Mouse (Mus musculus): Measurements from ENCODE around the gene Dll4.

The Dll4 gene

DNA sequence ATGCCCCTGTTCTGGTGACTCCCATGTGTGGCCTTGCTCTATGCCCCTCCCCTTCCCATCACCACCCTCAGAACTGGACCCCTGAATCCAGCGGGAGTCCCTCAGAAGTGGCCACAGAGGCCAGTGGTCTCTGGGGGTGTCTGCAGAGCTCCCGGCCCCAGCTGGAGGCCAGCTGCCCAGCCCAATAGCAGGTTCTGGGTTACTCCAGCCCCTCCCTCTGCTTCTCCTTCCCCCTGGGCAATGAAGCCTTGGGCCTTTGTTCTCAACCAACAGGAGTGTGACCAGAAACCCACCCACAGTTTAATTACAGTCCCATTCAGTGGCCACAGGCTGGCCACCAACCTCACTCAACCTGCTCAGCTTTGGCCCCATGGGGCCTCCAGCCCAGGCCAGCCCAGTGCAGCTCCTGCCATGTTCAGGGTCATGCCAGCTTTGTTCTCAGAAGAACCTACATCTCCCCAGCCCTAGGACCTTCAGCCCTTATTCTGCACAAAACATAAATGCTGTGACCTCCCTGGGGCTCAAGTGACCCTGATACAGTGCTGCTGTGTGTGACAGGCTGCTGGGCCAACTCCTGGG is 13.1 kb upstream of the Dll4 start:
- DNase-seq (ENCODE audit: low spot score), result no peak

DNA sequence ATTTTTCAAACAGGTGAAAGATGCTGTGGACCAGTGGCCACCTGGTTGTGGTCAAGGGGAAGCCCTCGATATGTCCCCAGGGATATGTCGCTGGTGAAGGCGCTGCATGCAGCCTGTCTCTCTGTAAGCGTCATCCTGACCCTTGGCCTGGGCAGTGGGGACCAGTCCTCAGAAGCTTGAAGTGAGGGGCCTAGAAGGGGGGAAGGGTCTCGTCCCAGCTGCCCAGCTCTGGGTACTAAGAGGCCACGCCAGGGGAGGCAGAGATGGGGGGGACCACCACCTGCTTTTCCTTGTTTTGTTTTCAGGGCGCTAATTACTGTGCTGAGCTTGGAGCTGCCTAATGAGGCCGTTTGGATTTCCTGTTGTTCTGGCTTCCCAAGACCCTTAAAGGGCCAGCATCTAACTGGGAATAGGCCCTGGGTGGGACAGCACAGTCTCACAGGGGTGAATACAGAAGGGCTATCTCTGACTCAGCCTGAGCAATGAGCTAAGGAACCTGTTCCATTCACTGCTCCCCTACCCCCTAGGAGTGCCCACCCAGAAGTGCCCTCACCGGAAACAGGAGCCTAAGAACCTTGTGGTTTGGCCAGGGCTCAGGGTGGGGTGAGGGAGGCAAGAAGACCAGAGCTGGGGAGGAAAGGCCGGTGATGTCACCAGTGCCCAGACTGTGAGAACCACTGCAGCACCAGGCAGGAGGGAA is 11.7 kb upstream of the Dll4 start:
- no peak for DNase-seq (ENCODE audit: low spot score)

DNA sequence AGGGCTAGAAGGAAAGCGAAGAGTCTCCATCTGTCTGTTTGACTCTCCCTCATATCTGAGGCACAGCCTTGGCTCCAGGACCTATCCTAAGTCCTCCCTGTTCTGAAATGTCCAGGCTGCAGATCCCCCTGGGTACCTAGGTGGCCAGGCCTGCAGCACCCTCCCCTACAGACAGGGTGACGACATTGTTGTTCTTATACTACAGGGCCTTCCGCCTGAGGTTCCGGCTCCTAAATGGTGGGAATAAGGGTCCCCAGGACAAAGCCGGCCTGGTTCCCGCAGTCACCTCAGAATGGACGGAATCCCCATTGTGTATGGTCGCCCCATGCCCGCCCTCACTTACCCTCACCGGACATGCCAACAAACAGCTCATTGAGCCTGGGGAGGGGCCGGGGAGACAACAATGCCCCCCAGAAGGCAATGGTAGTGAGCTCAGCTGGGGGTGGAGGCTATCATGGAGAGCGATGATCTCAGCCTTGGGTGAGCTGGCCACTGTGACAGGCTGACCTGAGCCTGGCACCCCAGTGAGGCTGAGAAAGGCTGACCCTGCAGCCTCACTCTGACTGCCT is 10.8 kb upstream of the Dll4 start:
- no peak for DNase-seq (ENCODE audit: low spot score)

DNA sequence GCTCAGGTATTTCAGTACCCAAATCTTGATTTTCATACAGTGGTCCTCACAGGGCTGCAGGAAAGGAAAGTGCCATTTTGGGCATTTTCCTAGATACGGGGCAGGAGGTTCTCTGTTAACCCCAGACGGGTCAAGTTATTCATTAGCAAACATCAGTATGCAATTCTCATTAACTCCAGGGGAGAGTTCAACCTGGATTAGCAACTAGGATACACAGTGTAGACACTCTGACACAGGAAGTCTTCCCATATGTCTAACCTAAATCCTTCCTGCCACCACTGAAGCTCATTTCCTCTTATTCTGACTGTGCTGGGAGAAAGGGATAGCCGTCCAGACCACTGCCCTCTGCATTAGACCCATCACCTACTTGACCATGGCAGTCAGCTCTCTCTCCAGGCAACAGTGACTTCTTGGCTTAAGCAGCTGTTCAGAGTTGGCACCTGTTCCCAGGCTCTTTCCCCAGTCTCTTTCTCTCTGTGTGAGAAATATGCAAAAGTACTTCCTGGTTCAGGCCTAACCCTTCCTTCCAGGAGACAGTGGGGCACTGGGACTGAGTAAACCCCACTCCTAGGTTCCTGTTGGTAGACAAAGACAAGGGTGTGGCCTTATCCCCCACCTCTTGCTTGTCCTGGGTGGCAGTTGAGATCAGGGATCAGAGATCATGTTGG is 7.4 kb upstream of the Dll4 start:
- DNase-seq (ENCODE audit: low spot score), result no peak

DNA sequence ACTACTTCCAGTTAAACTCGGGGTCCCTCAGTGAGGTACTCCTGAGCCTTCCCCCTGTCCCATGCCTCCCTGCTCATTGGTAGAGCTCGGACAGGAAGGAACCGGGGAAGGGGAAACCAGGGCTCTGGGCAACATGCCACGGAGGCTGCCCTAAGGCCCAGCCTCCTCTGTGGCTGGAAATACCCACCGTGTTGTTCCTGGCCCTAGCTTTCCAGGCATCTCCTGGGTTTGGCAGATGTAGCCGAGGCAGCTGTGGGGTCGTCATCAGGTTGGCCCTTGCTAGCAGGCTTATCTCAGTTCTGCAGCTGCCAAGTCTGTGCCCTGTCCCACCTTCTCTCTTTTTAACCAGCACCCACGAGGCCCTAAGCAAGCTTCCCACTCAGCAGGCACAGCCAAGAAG is 5.0 kb upstream of the Dll4 start:
- DNase-seq (ENCODE audit: low spot score), result no peak

DNA sequence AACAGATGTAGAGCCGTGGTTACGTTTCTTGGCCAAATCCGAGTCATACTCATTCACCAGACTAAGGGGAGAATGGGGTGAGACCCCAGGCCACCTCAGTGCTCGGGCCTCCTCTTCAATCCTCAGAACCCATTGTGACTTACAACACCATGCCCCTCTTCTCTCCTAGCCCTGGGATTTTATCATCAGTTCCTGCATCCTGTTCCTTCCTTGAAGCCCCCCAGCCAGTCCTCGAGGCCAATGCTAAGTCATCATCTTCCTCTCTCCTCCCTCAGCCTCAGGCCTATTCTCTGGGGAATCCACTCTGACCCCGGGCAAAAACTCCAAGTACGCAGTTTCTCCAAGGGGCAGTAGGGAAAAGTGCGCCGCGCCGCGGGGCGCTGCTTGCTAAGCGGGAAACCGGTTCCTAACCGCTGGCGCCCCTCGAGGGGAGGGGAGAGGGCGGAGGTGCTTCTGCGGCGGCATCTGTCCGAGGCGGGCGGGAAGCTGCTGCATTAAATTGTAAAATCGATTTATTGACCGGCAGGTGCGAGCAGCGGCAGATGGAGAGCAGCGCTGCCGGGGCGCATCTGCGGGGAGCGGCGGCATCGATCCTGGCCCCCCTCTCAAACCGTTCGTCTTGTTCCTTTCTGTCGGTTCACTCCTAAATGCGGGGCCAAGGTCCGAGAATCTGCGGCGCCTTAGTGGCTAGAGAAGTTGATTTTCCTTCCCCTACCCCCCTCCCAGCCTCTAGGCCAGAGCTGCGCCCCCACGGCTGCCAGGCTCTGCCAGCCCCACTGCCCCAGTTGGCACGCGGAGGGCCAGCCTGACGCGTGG is 3.6 kb upstream of the Dll4 start:
- no peak for DNase-seq (ENCODE audit: low spot score)

DNA sequence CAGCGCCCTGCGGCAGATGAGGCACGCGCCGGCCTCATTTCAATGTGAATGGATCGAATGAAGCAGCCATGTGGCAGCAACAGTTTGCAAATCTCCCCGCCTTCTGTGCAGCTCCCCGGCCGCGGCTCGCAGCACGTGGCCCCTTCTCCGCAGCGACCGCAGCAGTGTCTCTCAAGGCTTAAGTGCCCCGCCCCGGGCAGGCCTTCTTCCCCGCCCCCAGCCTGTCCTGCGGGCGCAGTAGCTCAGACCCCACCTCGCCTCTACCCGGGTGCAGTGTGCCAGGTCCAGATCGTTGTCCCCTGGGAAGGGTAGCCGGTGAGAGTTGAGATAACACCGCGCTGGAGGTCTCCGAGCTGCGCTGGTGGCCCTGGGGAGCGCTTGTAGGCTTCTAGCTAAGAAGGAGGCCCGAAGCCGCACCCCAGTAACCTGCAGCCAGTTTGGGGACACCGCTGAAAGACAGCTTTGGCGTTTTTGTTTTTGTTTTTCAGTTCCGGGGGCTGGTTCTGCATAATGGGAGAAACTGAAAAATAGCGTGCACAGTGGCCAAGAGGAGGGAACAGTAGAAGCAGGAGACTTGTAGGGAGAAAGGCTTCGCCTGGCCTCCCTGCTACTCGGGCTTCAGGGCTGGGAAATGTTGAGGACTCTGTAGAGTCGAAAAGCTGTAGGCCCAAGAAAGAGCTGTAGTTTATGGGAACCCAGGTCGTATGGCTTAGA is 2.8 kb upstream of the Dll4 start:
- DNase-seq (ENCODE audit: low spot score), result no peak

DNA sequence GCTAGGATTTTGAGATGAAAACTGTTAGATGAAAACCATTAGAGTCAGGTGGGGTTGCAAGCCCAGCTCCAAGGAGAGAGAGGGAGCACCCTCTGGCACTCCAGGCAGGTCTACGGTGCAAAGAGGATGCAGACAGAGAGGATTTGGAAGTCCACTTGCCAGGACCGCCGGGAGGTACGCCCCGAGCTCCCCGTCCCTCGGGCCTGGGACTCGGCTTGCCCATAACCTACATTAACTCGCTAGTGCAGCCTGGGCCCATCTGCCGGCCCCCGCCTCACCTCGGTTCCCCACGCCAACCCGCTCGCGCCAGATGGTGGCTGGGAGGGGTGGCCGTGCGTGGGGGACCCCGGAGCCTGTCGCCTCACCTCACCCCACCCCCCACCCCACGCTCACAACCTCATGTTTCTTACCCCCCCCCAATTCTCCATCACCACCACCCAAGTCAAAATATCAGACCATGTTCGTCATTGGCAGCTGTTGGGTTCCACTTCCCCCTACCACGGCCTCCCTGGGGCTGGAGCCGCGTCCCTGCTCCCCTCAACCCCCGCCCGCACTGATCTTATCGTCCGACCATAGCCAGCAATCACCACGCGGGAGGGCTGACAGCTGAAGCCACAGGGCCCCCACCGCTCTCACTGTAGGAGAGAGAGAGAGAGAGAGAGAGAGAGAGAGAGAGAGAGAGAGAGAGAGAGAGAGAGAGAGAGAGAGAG is 1.6 kb upstream of the Dll4 start:
- DNase-seq (ENCODE audit: low spot score), result no peak

DNA sequence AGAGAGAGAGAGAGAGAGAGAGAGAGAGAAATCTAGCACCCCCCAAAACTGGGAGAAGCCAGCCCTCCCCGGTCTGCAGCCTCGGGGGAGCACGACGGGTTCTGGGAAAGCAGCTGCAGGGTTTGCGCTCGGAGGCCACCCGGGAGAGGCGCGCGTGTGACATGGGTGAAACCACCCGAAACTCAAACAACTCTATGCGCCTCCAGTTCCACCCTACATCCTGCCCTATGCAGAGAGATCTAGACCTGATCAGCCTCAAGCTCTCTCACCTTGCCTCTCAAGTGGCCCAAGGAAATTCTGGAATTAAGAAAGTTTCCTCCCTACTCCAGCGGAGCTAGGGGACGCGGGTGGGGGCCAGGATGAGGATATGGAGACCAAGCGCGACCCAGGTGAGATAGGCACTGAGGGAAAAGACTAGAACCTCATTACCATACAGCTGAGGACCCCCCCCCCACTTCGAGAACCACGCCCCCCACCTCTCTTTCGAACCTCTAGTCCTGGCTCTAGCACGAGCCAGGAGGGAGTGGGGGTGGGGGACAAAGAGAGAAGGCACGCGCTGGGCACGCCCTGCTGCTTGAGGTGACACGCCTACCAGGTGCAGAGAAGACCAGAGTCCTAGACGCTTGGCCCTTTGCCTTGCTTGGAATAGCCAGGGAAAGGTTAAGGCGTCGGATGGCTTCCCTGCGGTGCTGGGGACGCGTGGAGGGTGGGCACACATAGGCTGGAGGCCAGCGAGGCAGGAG is 837 bp upstream of the Dll4 start:
- DNase-seq (ENCODE audit: low spot score), result no peak

DNA sequence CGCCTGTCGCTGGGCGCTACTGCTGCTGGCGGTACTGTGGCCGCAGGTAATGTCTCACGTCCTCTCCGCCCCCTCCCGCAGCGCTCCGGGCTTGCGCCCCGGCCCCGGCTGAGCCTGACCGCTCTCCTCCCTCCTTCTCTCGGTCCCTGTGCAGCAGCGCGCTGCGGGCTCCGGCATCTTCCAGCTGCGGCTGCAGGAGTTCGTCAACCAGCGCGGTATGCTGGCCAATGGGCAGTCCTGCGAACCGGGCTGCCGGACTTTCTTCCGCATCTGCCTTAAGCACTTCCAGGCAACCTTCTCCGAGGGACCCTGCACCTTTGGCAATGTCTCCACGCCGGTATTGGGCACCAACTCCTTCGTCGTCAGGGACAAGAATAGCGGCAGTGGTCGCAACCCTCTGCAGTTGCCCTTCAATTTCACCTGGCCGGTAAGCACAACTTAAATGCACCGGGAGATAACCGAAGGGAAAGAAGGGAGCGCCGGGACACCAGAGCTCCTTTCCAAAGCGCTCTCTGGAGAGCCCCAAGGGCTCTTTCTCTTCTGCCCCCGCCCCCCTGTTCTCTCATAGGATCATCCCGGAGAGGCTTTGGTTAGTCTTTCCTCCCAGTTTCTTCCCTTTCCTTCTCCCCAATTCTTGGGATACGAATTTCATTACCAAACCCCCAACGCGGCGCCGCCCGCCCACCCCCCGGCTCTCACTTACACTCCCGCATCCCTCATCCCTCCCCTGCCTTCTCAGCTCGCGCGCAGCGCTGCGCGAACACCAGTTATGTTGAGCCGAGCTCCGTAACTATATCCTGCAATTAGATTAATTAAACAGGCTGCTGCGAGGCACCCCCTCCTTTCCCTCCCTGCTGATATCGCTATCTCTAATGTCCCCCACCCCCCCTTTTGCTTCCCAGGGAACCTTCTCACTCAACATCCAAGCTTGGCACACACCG is 847 bp downstream of the Dll4 start:
- no peak for DNase-seq (ENCODE audit: low spot score)

DNA sequence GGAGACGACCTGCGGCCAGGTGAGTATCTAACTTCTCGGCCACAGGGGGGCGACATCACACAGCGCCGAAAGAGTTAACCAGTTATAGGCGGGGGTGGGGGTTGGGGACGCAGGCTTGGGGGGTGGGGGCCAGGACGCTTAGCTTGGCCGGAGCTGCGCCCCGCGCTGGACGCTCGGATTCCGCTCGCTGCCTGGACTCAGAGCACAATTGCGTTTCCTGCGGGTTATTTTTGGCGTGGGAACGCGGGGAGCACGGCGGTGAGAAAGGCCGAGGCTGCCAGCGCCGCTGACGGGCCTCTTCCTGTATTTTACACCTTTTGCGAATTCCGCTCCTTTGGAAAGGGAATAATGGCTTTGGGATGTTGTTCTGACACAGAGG is 1.5 kb downstream of the Dll4 start:
- DNase-seq (ENCODE audit: low spot score), result no peak

DNA sequence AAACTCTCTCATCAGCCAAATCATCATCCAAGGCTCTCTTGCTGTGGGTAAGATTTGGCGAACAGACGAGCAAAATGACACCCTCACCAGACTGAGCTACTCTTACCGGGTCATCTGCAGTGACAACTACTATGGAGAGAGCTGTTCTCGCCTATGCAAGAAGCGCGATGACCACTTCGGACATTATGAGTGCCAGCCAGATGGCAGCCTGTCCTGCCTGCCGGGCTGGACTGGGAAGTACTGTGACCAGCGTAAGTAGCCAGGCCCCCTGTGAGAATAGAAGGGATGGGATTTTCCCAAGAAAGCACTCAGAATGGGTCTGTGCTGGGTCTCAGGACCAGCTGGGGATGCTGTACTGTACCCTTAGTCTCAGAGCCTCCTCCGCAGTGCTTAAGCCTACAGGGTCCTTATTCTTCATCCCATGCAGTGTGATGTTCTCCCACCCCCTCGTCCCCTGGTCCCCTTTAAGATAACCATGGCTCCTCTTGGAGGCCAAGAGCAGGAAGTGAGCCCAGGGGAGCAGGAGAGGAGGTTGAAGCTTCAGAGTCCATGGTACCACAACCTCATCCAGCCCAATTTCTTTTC is 2.5 kb downstream of the Dll4 start:
- no peak for DNase-seq (ENCODE audit: low spot score)

DNA sequence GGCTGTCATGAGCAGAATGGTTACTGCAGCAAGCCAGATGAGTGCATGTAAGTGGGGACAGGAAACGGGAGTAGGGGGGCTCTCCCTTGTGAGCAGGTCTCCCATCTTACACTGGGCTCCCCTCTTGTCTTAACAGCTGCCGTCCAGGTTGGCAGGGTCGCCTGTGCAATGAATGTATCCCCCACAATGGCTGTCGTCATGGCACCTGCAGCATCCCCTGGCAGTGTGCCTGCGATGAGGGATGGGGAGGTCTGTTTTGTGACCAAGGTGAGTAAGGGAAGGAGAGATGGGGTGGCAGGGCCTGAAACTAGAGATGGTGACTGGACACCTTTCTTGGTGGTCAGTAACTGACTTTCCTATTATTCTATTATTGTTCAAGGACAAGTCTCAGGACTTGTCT is 3.0 kb downstream of the Dll4 start:
- no peak for DNase-seq (ENCODE audit: low spot score)

DNA sequence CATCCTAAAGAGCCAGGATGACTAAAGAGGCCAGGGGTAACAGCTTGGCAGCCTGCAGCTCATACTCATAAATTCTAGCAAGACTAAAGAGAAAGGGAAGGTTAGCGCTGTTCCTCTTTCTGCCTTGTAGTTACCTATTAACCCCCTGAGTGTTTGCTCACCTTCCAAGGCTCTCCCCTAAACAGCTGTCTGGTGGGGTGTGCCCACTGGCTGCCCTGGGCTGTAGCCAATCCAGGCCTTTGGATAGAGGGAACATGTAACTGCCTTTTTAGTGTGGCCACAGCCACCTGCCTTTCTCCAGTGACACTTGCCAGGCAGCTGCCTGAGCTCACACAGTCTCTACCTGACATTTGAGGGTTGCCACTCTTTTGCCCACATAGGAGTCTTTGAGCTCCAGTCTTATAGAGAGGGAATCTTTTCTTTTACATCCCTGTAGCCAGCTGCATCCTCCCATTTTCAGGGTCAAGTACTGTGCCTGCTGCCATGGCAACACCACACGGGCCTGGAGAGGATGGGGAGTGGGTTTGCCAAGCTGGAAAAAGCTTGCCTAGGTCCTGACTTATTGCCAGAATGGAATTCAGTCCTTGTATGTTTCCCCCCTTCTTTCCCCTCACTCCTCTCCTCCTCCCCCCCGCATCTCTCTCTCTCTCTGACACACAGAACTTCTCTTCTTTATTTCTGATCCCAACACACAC is 3.7 kb downstream of the Dll4 start:
- DNase-seq (ENCODE audit: low spot score), result no peak

DNA sequence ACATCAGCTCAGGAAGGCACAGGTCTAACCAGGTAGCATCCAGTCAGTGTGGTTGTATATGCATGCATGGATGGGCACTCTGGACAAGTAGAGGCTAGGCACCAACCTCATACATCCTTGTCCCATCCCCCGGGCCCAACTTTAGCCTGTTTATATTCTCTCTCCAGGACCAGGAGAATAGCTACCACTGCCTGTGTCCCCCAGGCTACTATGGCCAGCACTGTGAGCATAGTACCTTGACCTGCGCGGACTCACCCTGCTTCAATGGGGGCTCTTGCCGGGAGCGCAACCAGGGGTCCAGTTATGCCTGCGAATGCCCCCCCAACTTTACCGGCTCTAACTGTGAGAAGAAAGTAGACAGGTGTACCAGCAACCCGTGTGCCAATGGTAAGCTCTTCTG is 5.2 kb downstream of the Dll4 start:
- no peak for DNase-seq (ENCODE audit: low spot score)

DNA sequence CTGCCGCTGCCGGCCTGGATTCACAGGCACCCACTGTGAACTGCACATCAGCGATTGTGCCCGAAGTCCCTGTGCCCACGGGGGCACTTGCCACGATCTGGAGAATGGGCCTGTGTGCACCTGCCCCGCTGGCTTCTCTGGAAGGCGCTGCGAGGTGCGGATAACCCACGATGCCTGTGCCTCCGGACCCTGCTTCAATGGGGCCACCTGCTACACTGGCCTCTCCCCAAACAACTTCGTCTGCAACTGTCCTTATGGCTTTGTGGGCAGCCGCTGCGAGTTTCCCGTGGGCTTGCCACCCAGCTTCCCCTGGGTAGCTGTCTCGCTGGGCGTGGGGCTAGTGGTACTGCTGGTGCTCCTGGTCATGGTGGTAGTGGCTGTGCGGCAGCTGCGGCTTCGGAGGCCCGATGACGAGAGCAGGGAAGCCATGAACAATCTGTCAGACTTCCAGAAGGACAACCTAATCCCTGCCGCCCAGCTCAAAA is 6.6 kb downstream of the Dll4 start:
- DNase-seq (ENCODE audit: low spot score), result no peak

DNA sequence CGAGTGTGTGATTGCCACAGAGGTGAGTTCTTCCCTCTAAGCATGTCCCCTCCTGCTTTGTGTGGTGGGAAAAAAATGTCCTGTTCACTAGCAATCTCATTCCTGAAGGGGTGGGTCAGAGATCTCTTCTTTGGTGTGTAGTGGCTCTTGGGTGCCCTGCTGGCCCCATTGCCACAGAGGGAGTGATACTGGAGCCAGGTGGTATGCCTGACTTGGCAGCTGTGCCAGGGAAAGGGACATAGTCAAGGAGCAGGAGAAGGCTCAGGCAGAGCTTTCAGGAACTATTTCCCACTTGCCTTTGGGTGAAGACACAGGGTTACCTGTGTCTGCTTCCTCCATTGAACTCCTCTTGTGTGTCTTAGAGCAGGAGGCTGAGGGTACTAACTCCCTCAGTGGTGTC is 8.6 kb downstream of the Dll4 start:
- DNase-seq (ENCODE audit: low spot score), result no peak

DNA sequence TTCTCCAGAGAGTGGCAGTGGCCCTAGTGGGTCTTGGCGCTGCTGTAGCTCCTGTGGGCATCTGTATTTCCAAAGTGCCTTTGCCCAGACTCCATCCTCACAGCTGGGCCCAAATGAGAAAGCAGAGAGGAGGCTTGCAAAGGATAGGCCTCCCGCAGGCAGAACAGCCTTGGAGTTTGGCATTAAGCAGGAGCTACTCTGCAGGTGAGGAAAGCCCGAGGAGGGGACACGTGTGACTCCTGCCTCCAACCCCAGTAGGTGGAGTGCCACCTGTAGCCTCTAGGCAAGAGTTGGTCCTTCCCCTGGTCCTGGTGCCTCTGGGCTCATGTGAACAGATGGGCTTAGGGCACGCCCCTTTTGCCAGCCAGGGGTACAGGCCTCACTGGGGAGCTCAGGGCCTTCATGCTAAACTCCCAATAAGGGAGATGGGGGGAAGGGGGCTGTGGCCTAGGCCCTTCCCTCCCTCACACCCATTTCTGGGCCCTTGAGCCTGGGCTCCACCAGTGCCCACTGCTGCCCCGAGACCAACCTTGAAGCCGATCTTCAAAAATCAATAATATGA is 9.5 kb downstream of the Dll4 start:
- no peak for DNase-seq (ENCODE audit: low spot score)

Measured in T-cell, adult 2 months (primary cell).